Mouse (Mus musculus) urinary bladder, adult 2 months (tissue): Measurements from ENCODE around the gene Ube2i. TPM values are rescaled to one million over a fixed set of nuclear protein-coding genes. Genes with fewer than 3 reads are reported as not detected.

Experiments used
- DNase-seq: peaks from one replicate; pipeline ENCODE4 v3.0.0; 2022; ENCODE audit warnings: low spot score
- polyA plus RNA-seq: library from polyadenylated mRNA; depleted of rRNA; stranded (reverse); fragments of >200 nt; gene quantifications from 2 replicates; pipeline ENCODE4 v1.2.3, GENCODE M21; 2012; rRNA removed

The Ube2i gene
- 322 and 393 TPM in 2 replicates for polyA plus RNA-seq

DNA sequence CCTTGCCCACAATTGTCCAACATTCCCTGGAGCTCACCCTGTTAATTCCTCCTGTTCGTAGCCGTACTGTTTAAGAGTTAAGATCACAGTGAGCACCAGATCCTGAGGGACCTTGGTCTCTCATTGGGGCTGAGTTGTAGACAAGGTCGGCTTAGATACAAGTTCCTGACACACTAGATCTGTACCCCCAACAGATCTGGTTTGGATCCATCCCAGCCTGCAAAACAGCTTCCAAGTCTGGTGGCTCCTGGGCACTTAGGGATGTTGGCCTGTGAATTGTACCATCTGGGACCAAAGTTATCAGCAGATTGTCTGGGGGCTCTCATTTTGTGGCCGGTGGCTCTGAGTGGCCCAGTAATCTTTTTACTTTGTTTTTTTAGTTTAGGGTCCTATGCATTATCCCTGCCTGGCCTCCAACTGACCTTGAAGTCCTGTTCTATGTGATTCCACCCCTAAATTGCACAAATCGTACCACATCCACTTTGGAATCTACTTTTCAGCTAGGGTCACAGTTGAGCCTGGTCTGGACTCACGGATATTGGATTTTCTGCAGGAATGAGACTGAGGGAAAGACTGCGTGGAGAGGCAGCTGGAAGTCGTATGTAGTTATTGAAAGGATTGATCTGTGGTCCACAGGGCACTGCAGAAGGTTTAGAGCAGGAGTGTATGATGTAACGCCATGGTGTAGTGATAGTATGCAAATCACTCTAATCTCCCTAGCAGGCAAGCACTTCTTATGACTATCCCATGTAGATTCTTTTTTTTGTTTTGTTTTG, at the start of gene Ube2i:
Ube2i (minus strand) TSS at position 52 of the 776 bp plus-strand sequence.
- DNase-seq, result no peak

DNA sequence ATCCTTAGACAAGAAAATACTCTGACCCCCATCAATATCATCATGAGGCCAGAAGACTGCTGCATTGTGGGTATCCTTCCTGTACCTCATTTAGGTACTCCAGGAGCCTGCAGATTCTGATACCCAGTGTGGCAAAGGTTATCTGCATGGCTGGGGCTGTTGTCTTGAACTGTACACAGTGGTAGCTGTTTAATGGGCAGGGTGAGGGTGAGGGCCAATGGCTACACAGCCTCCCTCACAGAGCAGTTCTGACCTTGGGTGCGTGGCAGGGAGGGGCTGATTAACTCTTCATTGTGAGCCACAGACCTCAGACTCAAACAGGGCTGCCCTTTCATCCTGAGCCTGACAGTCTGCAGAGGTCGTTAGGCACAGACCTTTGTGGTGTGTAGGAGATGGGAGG, 48.5 kb upstream of the Ube2i start:
- DNase-seq, result no peak

DNA sequence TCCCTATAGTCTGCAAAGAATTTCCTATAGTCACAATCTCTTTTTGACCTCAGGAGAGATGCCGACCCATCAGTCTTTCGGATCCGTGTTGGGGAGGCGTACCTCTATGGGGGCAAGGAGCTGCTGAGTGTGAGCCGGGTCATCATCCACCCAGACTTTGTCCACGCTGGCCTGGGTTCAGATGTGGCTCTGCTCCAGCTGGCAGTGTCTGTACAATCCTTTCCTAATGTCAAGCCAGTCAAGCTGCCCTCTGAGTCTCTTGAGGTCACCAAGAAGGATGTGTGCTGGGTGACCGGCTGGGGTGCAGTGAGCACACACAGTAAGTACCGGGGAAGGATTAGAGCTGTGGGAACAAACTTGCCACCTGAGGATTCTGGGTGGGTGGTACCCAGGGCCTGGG, 46.4 kb upstream of the Ube2i start:
- DNase-seq, result no peak

DNA sequence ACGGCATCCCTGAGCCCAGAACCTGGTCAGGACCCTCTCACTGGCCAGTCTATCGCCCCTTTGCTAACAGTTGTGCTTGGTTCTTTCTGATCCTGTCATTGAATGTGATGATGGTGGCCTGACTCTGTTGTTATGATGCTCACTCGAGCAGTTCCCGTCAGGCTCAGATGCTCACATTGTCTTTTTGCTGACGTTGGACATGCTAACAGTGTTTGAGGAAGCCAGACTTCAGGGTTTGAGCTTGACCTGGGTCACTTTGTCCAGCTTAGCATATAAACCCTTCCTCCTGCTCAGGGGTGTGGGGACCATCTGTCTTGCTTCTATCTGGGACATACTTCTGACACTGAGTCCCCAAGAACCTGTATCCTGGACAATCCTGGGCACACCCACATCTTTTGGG, 43.9 kb upstream of the Ube2i start, which contains the start of gene Prss29:
Prss29 (plus strand) TSS at position 301 of the 400 bp plus-strand sequence.
- no peak for DNase-seq

DNA sequence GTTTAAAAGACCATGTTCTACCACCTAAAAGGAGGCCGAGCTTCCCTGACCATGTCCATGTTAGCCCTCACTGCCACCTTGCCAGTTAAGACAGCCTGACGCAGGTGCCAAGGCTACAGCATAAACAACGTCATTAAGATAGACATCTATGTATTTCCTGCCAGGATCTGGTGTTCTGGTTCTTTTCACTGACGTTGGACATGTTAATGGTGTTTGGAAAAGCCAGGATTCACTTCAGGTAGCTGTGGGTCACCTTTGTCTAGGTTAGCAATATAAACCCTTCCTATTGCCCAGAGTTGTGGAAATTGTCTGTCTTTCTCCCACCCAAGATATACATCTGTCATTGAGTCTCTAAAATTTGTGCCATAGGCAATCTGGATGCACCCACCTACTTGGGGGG, 33.9 kb upstream of the Ube2i start, which contains the start of gene Prss28:
Prss28 (plus strand) TSS at position 301 of the 400 bp plus-strand sequence.
- no peak for DNase-seq

DNA sequence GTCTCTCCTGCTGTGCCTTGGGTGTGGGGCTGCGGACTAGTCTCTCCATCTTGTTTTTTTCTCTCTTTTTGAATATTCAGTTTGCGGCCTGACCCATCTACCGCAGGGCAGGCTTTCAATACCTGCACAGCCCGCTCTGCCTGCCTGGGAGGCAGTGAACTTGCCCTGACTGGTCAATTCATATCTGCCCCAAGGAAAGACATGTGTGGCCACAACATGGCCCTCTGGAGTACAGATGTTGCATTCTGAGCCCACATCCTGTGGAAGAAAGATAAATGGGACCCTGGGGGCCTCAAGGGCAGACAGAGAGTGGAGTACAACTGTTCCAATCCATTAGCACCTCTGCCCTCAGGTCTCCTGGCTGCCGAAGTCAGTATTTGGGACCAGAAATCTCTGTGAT, 23.7 kb upstream of the Ube2i start, which contains the start of gene Prss34:
Prss34 (plus strand) TSS at position 301 of the 400 bp plus-strand sequence.
- no peak for DNase-seq

DNA sequence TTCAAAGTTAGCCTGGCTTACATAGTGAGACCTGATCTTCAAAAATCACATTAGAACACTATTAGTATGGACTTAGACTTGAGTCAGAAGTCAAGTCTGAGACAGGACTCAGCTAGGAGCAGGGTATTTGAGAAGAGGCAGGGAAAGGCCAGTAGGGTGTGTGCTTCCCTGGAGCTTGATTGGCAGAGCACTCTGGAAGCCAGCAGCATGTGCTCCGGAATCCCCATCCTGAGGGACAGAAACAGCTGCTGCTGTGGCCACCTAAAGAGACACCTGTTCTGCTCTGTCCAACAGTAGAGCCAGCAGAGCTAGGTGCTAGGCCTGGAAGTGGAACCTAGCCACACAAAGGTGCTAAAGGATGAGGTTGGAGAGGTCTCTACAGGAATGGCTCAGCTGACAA, 19.7 kb upstream of the Ube2i start:
- DNase-seq, result no peak

DNA sequence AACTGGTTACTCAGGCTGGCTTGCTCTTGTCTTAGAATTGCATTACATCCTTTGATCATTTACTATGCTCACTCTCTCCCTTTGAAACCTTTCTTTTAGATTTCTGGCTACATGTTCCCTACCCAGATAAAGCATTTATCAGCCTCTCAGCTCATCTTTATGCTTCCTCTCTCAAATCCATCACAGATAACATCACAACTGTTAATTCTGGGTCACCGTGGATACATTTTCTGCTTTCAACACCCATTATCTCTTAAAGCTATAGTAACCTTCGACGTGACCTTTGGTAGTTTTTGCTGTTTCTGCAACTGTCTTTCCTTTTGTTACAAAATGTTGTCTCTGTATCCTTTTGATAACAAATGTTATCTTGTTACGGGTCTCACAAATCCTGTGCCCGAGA, 19.1 kb upstream of the Ube2i start:
- no peak for DNase-seq

DNA sequence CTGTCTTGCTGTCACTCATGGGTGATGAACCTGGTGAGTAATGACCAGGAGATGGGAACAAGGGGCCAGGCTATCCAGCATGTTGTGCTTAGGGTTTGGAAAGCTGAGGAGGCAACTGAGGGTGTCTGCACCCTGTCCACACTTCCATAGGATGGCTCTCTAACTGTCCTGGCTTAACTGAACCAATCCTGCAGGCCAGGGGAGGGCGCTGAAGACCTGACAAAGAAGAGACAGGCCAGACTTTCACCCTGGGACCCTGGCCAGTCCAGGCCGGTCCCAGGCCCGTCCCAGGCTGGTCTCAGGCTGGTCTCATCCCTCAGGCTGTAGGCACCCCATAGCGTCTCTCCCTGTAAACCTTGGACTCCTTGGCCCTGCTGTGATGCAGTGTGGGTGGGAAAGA, 16.0 kb upstream of the Ube2i start:
- DNase-seq, result no peak

DNA sequence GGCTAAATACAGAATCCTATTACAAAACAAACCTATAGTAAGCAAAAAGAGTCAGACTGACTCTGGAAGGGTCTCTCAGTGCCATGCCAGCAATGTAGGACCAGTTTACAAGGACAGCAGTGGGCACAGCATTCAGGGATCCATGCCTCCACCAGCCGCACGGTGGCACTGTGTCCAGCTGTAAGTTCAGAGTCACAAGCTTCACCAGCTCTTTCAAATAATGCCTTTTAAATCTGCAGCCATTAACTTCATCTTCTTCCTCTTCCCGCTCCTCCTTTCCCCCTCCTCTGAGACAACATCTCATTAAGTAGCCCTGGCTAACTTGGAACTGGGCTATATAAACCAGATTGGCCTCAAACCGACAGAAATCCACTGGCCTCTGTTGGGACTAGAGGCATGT, 14.4 kb upstream of the Ube2i start:
- no peak for DNase-seq

DNA sequence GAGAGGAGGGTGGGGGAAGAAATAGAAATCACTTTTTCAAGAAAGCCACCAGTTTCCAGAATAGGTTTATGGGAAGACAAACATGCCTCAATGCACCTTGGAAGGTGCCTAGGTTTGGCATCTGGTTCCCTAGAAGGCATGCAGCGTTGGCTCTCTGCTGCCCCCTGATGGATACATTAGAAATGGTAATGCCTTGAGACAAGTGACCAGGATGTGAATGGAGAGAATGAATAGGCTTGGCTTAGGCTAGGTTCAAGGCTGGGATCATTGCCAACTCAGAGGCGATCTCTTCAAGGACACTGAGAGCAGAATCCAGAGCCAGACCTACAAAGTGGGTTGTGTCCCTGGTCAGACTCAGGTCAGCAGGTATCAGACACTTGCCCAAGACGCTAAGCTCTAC, 10.6 kb upstream of the Ube2i start:
- DNase-seq, result no peak

DNA sequence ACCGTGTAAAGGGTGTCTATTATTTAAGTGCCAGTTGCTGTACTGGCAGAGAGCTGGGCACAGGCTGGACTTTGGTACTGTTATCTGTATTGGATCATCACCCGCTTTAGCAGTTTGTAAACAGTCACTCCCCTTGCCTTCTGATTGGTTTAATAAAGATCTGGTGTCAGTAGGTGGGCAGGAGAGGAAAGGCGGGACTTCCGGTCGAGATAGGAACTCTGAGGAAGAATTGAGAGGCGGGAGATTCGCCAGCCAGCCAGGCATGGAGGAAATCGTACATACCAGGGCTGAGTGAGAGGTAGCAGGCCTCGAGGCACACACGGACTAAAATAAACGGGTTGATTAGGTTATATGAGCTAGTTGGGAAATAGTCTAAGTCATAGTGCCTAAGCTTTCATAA, 7.7 kb upstream of the Ube2i start:
- DNase-seq, result no peak

DNA sequence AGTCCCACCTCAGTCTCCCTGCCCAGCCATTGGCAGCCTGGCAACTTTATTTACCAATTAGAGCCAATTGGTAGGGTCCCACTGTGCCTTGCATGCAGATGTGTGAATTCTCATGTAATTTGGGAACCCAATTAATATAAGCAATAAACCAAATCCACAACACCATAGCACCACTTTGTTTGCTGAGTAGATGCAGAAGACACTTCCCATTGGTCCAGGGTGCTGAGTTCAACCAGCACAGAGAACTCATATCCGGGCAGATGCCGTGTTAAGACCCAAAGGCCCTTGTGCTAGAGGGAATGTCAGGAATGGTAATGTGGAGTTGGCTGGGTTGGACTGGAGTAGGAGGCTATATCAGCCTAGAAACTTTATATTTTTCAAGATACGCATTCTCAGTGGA, 1.4 kb upstream of the Ube2i start:
- DNase-seq, result no peak

DNA sequence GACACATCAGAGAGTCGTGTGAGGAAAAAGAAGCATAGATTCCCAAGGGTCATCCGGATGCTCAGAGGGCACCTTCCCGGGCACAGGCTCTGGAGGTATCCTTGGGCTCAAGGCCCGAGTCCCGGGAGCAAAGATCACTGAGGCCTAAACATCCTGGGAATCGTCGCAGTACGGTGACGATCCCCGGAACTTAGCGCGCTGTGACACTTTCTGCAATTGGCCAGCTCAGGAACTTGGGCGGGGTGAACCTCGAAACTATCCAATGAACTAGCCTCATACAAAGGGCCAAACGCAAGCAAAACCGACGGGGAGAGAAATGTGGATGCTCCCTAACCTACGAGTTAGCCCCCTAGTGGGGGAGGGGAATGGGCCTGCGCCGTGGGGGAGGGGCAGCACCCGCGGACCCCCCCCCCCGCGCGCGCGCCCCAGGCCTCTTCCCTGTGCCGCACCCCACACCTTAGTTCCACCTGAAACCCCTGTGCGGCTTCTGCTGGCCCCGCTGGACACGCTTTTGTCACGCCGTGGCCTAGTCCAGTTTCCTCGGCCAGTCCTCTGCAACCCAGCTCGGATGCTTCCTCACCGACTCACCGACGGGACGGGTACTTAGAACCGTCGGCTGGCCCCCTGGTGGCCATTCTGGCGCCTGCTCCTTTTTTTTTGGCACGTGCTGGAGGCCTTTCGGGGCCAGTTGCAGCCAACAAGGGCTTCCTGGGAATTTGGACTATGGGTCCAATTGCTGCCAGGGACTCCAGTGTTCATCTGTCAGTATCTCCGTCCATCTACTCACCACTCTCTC, 518 bp downstream of the Ube2i start:
- peak; percentile 91 for DNase-seq

DNA sequence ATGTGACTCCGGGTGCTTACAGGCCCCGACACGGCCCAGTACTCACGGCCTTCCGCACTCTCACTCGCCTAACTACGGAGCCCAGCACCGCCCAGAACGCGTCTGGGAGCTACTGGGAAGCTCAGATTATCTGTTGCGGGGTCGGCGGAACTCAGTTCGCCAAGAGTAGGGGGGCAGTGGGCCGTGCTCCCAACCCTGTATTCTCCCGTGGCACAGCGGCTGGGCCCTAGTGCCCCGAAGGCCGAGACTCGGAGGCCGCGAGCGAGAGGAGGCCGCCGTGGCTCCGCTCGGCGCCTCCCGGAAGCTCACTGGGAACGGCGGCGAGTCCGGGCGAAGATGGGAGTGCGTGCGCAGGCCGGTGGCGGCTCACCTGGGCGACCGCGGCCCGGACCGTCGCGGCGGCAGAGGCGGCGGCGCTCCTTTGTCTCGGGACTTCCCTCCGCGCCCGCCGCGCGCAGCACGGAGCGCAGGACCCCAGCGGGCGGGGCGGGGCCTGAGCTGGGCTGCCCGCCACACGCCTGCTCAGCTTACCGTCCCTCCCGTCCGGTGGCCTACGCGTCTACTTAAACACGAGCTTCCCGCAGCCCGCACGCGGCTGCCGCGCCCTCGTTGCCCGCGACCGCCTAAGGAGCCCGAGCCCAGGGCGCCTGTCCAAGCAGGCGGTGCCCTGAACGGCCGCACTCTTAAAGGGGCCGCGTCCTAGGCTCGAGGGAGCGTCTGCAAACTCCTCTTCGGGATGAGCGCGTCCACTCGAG, 1.3 kb downstream of the Ube2i start:
- DNase-seq, result peak; percentile 94

DNA sequence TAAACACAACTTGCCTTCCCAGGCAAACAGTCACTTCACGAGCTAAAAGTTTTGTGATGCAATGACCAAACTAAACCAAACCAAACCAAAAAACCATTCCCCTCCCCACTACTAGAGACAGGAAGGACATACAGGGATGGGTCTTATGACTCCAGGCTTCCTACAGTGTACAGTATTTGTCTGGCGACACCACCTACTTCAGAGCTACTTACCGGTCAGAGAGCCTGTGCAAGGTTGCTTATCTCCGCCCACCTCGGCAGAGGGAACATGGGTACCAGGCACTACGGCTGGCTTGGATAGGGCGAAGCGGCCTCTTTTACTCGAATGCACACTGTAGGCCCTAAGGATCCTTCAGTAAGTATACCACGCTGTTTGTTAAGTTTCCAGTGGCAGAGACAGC, 2.1 kb downstream of the Ube2i start:
- DNase-seq, result no peak

DNA sequence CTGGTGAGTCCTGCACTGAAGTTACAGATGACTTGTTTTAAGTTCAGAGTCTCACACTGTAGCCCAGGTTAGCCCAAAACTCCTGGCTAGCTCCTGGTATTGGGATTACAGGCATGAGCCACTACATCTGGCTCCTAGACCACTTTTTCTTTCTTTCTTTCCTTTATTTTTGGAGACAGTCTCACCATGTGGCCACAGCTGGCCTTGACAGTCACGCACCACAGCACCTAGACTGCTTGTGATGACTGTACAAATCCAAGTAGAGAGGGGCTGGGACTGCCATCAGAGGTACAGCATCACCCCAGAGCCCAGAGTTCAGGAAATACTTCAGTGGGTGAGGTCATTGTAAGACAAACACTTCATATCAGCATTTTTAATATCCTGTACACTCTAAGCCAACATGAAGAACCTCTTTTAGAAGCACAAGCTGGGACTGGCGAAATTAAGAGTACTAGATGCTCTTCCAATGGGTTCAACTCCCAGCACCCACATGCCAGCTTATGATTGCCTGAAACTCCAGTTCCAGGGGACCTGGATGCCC, 3.6 kb downstream of the Ube2i start:
- no peak for DNase-seq

DNA sequence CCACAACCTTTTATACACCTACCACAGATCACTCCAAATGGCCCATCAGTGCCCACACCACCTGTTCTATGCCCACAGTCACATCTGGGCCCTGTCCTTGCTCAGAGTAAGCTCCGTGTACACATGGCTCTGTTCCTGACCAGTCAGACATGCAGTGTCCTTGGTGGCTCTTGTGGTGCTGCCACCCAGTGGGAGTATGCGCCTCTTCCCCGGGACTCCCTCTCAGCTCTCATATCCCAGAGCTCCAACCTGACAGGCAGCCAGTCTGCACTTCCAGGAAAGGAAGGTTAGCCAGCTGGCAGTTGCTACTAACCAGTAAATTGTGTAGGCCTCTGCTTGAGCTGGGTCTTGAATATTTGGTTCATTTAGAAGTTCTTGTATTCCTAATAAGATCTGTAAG, 10.0 kb downstream of the Ube2i start:
- DNase-seq, result no peak

DNA sequence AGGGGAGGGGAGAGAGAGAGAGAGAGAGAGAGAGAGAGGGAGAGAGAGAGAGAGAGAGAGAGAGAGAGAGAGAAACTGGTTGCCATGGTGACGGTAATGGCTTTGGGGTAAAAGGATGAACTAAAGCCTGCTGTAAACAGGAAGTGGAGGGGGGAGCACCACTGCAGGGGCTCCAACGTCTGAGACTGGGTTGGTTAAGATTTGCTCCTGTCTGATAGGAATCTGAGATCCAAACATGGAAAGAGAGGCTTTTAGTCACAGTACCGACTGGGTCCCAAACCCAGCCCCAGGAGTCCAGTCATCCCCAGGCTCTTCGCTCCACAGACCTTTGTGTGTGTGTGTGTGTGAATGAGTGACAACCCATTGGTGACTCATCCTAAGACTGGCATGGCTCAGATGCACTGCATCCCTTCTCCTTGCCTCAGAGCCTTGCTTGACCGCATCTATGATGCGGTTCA, 16.6 kb downstream of the Ube2i start:
- DNase-seq, result no peak

DNA sequence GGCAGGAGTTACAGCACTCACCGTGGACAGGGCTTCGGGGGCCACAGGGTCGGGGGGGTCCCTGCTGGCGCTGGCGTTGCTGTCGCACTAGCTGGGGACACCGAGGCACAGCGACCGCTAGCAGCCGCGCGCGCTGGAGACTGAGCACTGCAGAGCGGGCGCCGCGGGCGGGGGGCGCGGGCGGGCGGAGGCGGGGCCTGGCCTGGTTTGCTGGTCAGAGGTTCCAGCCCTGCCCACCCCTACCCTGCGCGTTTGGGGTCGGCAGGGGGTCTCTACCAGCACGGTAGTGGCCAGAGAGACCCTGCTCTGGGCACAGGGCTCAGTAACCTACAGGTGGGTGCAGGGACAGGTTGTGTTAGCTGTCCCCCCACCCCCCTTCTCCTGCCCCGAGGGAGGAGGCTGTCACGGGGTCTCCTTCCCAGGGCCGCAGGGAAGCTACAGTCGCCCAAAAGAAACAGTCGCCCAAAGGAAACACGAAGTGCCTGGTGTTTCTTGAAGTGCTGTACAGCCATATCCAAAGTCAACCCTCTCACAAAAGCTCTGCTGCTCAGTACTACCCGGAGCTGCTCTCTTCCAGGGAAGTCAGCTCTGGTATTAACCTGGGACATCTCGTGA, 18.2 kb downstream of the Ube2i start, which contains the start of gene Baiap3:
Baiap3 (minus strand) TSS at position 225 of the 615 bp plus-strand sequence.
- no peak for DNase-seq

DNA sequence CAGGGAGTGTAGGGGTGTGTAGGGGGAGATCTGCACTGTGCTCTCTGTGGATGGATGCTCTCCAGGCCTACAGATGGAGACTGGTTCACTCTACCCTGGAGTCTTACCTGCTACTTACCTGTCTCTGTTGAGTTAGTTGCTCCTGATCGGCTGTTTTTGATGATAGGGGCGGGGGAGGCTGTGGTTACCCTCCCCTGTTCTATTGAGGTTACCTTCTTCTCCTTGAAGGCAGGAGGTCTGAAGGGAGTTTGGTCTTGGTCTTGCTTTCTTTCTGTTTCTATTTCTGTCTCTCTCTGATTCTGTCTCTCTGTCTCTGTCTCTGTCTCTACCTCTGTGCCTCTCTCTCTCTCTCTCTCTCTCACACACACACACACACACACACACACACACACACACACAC, 19.3 kb downstream of the Ube2i start:
- DNase-seq, result no peak
